Mouse (Mus musculus) testis, adult 2 months (tissue): Measurements from ENCODE around the gene Zfp800. TPM values are rescaled to one million over a fixed set of nuclear protein-coding genes. Genes with fewer than 3 reads are reported as not detected.

Experiments used
- H3K27ac ChIP-seq: fragments of 200-500 bp; 2 replicates; pipeline ENCODE4 v1.5.1; 2012; ENCODE audit warnings: low read depth, low read length; ENCODE audit not compliant: control insufficient read depth, insufficient read depth
- H3K27me3 ChIP-seq: fragments of 200-500 bp; 2 replicates; pipeline ENCODE4 v1.6.1; 2012; ENCODE audit warnings: mild to moderate bottlenecking, low read length, moderate library complexity; ENCODE audit not compliant: control insufficient read depth, insufficient read depth
- H3K36me3 ChIP-seq: fragments of 200-500 bp; 2 replicates; pipeline ENCODE4 v1.6.1; 2012; ENCODE audit warnings: mild to moderate bottlenecking, low read length; ENCODE audit not compliant: control insufficient read depth, insufficient read depth
- H3K4me1 ChIP-seq: fragments of 200-500 bp; 2 replicates; pipeline ENCODE4 v1.6.1; 2012; ENCODE audit warnings: low read length; ENCODE audit not compliant: control insufficient read depth, insufficient read depth
- H3K4me3 ChIP-seq: fragments of 200-500 bp; 2 replicates; pipeline ENCODE4 v1.5.1; 2012; ENCODE audit warnings: low read depth, mild to moderate bottlenecking, low read length, moderate library complexity, mixed read lengths; ENCODE audit not compliant: control insufficient read depth
- CTCF ChIP-seq: fragments of 200-500 bp; IDR thresholded peaks from 2 replicates; pipeline ENCODE4 v1.5.1; 2012; ENCODE audit warnings: low read depth, mild to moderate bottlenecking, inconsistent platforms, low read length, moderate library complexity; ENCODE audit not compliant: control insufficient read depth, insufficient read depth, insufficient replicate concordance
- POLR2A ChIP-seq: fragments of 200-500 bp; IDR thresholded peaks from 2 replicates; pipeline ENCODE4 v1.6.1; 2012; ENCODE audit warnings: low read depth, mild to moderate bottlenecking, inconsistent platforms, low read length, moderate library complexity; ENCODE audit not compliant: control insufficient read depth
- polyA plus RNA-seq: library from polyadenylated mRNA; depleted of rRNA; stranded (reverse); fragments of >200 nt; gene quantifications from 2 replicates; pipeline ENCODE4 v1.2.3, GENCODE M21; 2012

Gene Zfp800
- polyA plus RNA-seq, 1 experiment, result 5.2 TPM

- H3K4me1 ChIP-seq, result no peaks in the 10 kb centered on the region
- H3K36me3 ChIP-seq, result no peaks in the 10 kb centered on the region
- H3K27ac ChIP-seq, result no peak overlapping the region
- no peak overlapping the region for H3K4me3 ChIP-seq
- TF ChIP-seq CTCF (no peak), POLR2A (no peak)
- H3K27me3 ChIP-seq, result no peaks in the 10 kb centered on the region
Measured at GRCm38 (mm10) chr6:28345181-28345580, 52.6 kb downstream of the Zfp800 start.

DNA sequence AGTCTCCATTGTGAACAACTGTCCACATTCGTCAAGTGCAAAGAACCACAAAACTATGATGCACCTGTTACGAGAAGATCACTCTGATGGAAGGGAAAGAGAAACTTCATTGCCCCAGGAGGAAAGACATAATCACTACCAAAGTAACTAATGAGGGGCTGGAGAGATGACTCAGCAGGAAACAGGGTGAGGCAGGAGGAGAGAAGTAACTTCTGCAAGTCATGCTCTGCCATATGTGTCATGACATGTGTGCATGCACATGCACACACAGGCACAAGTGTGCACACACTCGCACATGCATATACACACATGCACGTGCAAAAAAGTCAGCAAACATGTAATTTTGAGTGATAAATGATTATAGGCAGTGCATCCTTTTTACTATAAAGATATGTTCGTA, 54.9 kb downstream of the Zfp800 start:
- no peak for TF ChIP-seq POLR2A
- TF ChIP-seq CTCF, result no peak

GRCm38 (mm10) chr6:28341174-28341573, 56.6 kb downstream of the Zfp800 start:
- H3K4me1 ChIP-seq, result no peaks in the 10 kb centered on the region
- H3K27me3 ChIP-seq, result no peaks in the 10 kb centered on the region
- no peak for TF ChIP-seq CTCF
- TF ChIP-seq POLR2A, result no peak
- no peaks in the 10 kb centered on the region for H3K36me3 ChIP-seq
- no peak overlapping the region for H3K27ac ChIP-seq
- H3K4me3 ChIP-seq, result no peak overlapping the region

More for the DNA sequence above, 54.9 kb downstream of the Zfp800 start:
- Histone ChIP-seq H3K27ac (no peak overlapping the region), H3K4me1 (no peaks in the 10 kb centered on the region), H3K36me3 (no peaks in the 10 kb centered on the region), H3K27me3 (no peaks in the 10 kb centered on the region), H3K4me3 (no peak overlapping the region)

- Histone ChIP-seq H3K27me3 (no peaks in the 10 kb centered on the region), H3K4me3 (no peak overlapping the region), H3K27ac (no peak overlapping the region), H3K4me1 (no peaks in the 10 kb centered on the region), H3K36me3 (no peaks in the 10 kb centered on the region)
- no peak for TF ChIP-seq CTCF
- no peak for TF ChIP-seq POLR2A
Measured at GRCm38 (mm10) chr6:28339410-28339809, 58.4 kb downstream of the Zfp800 start.

GRCm38 (mm10) chr6:28333696-28334095, 64.1 kb downstream of the Zfp800 start:
- Histone ChIP-seq H3K4me1 (no peaks in the 10 kb centered on the region), H3K27me3 (no peaks in the 10 kb centered on the region), H3K4me3 (no peak overlapping the region), H3K27ac (no peak overlapping the region), H3K36me3 (no peaks in the 10 kb centered on the region)
- TF ChIP-seq CTCF (no peak), POLR2A (no peak)

- TF ChIP-seq POLR2A (no peak), CTCF (no peak)
- no peak overlapping the region for H3K27ac ChIP-seq
- no peak overlapping the region for H3K4me3 ChIP-seq
- no peaks in the 10 kb centered on the region for H3K27me3 ChIP-seq
- no peaks in the 10 kb centered on the region for H3K4me1 ChIP-seq
- H3K36me3 ChIP-seq, result no peaks in the 10 kb centered on the region
Measured at GRCm38 (mm10) chr6:28332546-28332945, 65.3 kb downstream of the Zfp800 start.

GRCm38 (mm10) chr6:28329815-28330214, 68.0 kb downstream of the Zfp800 start:
- H3K4me1 ChIP-seq, result no peaks in the 10 kb centered on the region
- H3K27ac ChIP-seq, result no peak overlapping the region
- no peak for TF ChIP-seq POLR2A
- no peaks in the 10 kb centered on the region for H3K27me3 ChIP-seq
- no peaks in the 10 kb centered on the region for H3K36me3 ChIP-seq
- H3K4me3 ChIP-seq, result no peak overlapping the region

DNA sequence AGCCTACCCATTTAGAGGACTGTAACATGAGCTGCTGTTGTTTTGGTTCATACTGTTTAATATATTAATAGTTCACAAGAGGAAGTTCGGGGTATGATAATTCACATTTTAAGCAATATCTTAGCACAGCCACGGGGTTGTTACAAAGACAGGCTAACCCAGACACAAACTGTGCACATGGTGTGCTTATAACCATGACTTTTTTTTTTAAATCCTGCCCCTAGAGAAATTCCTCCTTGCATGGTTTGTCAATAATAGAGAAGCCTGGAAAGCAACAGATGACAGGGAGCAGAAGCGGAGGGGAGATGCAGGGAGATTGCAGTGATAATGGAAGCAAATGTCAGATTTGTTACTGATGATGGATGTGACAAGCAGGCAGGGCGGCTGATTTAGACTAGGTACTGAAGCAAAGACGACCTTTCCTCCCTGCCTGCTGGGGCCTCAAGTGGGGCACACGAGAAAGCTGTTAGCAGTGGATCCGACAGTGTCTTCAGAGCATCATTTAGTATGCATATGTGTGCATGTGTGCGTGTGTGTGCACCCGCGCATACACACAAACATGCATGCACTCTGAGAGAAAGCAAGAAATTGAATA, 68.7 kb downstream of the Zfp800 start:
- no peaks in the 10 kb centered on the region for H3K4me1 ChIP-seq
- no peak overlapping the region for H3K4me3 ChIP-seq
- no peaks in the 10 kb centered on the region for H3K27me3 ChIP-seq
- TF ChIP-seq CTCF, result no peak
- no peak for TF ChIP-seq POLR2A
- H3K27ac ChIP-seq, result no peak overlapping the region
- H3K36me3 ChIP-seq, result no peaks in the 10 kb centered on the region
